Comparison of ENCODE assay signal across 8 mouse cellular contexts in genomic region chr5:97935140-97936129, GRCm38 (mm10).
A peak's percentile ranks its signal among the peaks of the same experiment; 100 is the strongest.
DNase-seq lines count a peak whose midpoint lies in the region; ATAC-seq and TF ChIP-seq lines count a peak whose summit lies in the region.

No protein-coding gene starts in this region.

- intact Hi-C loops in heart, postnatal 10 days (cut with DNase I) = loop anchor here (10.0 kb wide), 1 partner anchor 811 kb away; no protein-coding TSS in a partner anchor

- no peaks in the 10 kb centered on the region for H3K27me3 ChIP-seq in lung, postnatal 0 days (replicated peaks; ENCODE audit: insufficient read depth, low read length)

- WGBS in lung, postnatal 0 days = 15% methylated on average over 56 of the region's 56 CpGs

- peak overlapping the region; percentile 42 for H3K4me3 ChIP-seq in lung, postnatal 0 days (ENCODE audit: low read depth, low read length)

- H3K9me3 ChIP-seq in lung, postnatal 0 days (ENCODE audit: low read length) = no peaks in the 10 kb centered on the region

- no peaks in the 10 kb centered on the region for H3K4me1 ChIP-seq in lung, postnatal 0 days (ENCODE audit: insufficient read depth, low read depth, low read length)

- 0 out of 2 replicates have a peak overlapping the region, but pooled peaks have one; percentile 32 for H3K9ac ChIP-seq in lung, postnatal 0 days (replicated peaks; ENCODE audit: low read depth)

- peak; percentile 67 for ATAC-seq in lung, postnatal 0 days
- ATAC-seq in granulocyte monocyte progenitor cell, adult 5-6 weeks (replicated peaks; ENCODE audit: poor library complexity, severe bottlenecking) = no peak; the same call in 1 of the 2 replicates

- peak; percentile 56 for TF ChIP-seq CTCF in lung, postnatal 0 days (IDR thresholded peaks at IDR 0.05)

- no peak overlapping the region for H3K27ac ChIP-seq in lung, postnatal 0 days (ENCODE audit: low read length)

- peak overlapping the region; percentile 77 for H3K4me2 ChIP-seq in lung, postnatal 0 days (replicated peaks; ENCODE audit: low read depth, low read length)

- no peak for TF ChIP-seq EP300 in lung, postnatal 0 days (IDR thresholded peaks at IDR 0.05)

- H3K36me3 ChIP-seq in lung, postnatal 0 days (ENCODE audit: insufficient read depth, low read length) = no peaks in the 10 kb centered on the region; the same call in 1 of the 2 replicates

- peak; percentile 12 to 52 for DNase-seq in left cerebral cortex, adult 18-20 months (ENCODE audit: low spot score in 2 of 2)
- no peak for DNase-seq in left cerebral cortex, adult 11 months (ENCODE audit: low spot score)
- DNase-seq in embryo, embryonic 10.5 days (ENCODE audit: low spot score) = peak; percentile 63
- peak; percentile 18 to 21 for DNase-seq in heart, postnatal 10 days
- DNase-seq in layer of hippocampus, postnatal 14 days (ENCODE audit: low spot score in 2 of 2) = peak; percentile 29 to 36
- peak; percentile 25 for DNase-seq in lung, postnatal 0 days (ENCODE audit: low spot score)
- peak; percentile 21 for DNase-seq in right cerebral cortex, adult 18-20 months
